Mouse (Mus musculus) adrenal gland, postnatal 14 days (tissue): ENCODE results near the gene Klhl10. TPM values are rescaled to one million over a fixed set of nuclear protein-coding genes. Genes with fewer than 3 reads are reported as not detected.
A peak's percentile ranks its signal among the peaks of the same experiment; 100 is the strongest.

Experiments used
- DNase-seq: peaks from one replicate; pipeline ENCODE4 v3.0.0; 2021; ENCODE audit warnings: mixed read lengths
- microRNA-seq, 2 experiments: library from miRNA; unstranded; fragments of <30 nt; microRNA quantifications; one replicate each; pipeline ENCODE4 v1.2.0; 2021
- total RNA-seq: library from RNA; stranded (reverse); gene quantifications from 2 replicates; pipeline ENCODE4 v1.2.3, GENCODE M21; 2021

The Klhl10 gene
- total RNA-seq, 1 experiment from 2014 or later = 1.5 TPM

DNA sequence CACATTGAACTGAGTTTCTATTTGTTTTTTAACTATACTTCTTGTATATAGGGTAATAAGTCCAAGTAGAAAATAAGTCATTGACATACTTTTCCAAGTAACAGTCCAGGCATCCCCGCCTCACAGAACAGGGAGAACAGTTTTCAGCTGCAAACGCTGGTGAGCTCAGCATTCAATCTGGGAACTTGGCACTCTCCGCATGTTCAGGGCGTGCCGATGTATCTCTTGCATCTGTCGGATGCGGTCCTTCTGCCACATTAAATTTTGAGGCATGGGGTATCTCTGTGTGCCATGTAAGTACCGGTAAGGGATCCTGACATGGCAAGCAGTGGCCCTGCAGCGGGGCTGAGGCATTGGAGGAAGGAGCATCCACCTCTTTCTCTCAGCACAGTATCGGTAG, 21.0 kb downstream of the Klhl10 start:
- no peak for DNase-seq

DNA sequence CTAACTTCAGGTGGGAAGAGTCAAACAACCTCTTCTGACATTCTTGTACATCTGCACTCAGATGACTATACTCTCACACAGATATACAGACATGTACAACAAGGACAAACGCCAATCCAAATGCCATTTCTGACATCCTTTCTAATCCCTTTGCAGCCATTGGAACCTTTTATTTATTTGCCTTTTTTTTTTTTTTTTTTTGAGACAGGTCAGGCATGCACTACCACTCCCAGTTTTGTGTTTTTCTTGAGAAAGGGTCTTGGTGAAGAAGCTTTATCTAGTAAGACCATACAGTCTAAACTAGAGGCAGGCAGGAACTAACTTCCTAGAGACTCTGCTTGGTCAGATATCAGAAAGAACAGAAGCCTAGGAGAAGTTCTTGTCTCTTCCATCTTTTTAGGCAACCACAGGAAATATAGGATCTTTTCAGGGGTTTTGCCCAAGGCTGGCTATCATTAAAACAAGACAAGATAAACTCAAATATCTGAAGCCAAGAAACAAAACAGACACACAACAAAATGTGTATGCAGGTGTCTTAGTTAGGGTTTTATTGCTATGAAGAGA, 23.6 kb downstream of the Klhl10 start:
- DNase-seq = no peak

DNA sequence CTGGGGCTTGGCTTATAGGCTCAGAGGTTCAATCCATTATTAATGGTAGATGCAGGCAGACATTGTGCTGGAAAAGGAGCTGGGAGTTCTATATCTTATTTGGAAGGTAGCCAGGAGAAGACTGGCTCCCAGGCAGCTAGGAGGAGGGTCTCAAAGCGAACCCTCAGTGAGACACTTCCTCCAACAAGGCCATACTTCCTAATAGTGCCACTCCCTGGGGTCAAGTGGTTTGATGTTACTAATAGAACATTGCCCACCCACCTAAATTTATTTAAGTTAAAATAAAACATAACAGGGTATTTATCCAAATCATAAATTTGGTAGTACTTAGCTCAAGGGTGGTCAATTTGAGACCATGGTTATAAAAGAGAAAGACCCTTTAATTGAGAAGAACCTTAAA, 24.1 kb downstream of the Klhl10 start:
- no peak for DNase-seq

DNA sequence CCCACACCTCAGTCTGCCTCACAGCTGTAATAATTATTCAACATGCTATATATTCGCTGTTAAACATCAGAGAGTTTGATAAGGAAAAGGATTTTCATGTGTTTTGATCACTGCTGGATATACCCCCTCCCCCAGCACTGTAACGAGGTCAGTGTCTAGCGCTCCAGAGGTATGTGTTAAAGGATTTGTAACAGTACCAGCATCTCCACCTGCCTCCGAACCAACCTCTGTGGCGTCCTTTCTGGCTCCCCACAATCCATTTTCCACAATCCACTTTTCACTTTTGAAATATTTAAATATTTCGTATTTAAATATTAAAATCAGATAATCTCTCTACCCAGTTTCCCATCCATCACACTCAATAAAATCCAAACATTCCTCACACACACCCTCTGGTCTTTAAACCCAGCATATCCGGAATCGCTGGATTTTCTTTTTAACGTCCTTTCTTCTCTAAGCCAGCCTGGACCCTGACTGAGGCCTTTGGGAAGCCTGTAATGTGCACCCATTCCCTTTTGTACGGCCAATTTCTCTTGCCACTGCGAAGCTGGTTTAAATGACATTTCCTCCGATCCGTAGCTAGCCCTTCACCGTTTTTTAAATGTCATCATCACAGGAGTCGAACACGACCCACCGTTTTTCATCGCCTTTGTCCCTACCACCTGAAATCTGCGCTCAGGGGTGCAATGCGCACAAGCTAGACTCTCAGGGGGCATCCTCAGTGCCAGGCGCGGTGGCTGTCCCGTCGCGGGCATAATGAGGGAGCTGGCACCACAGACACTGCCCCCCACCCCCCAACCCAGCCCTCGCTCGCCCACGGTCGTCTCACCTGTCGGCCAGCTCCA, 29.9 kb downstream of the Klhl10 start:
- DNase-seq = no peak

DNA sequence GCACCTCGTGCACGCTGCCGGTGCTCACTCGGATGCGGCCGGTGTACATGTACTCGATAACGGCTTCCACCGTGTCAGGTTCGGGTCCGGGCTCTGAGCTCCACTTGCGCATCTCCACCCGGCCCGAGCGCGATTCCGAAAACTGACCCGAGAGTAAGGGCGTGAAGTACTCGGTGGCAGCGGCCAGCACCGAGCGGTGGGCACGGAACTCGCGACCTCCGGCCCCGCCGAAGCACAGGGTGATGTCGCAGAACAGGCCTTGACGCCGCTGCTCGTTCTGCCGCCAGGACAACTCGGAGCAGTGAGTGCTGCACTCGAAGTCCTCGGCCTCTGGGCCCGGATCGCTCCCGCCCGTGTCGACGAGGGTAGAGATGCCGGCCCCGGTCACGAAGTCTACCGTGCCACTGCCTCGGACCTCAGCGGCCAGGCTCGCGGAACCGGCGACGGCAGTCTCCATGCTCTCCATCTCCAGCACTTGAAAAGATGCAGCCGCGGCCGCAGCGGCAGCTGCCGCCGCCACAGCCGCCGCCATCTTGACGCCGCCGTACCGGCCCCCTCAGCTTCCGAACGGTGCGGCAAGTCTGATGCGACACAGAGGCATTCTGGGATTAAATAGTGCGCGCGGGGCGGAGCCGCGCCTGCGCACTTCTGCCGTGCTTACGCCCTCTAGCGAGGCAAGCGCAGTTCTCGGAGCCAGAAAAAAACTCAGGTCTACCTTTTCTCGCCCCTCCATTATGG, 30.6 kb downstream of the Klhl10 start, which contains the start of gene Klhl11:
TSS of gene Klhl11 (minus strand) at position 545 of the 738 bp plus-strand sequence.
- peak; percentile 94 for DNase-seq

DNA sequence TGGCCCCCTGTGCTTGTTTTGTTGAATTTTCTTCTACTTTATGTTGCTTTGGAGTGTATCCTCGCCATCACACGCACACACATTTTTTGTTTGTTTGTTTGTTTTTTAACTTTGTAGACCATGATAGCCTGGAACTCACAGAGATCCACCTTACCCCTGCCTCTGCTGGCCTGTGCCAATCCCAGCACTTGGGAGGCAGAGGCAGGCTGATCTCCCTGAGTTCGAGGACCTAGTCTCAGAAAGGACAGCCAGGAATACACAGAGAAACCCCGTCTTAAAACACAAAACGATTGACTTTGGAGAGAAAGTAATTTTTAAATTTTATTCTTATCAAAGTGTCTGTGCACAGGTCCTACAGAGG, 31.2 kb downstream of the Klhl10 start:
- no peak for DNase-seq

DNA sequence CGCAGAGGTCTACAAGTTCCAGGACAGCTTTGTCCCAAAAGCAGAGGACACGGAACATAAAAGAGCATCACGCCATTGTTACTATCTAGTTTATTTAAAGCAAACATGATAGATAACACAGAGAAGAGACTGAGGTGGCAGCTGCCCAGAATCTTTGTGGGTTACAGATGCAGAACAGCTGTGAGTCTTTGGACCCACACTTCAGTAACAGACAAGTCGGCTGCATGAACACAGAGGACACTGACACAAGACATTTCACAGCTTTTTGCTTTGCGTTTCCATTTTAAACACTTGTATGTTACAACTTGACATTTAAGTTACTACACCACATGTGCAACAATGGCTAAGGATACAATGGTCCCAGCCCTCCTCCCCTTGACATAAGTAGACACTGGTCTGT, 34.6 kb downstream of the Klhl10 start:
- no peak for DNase-seq

DNA sequence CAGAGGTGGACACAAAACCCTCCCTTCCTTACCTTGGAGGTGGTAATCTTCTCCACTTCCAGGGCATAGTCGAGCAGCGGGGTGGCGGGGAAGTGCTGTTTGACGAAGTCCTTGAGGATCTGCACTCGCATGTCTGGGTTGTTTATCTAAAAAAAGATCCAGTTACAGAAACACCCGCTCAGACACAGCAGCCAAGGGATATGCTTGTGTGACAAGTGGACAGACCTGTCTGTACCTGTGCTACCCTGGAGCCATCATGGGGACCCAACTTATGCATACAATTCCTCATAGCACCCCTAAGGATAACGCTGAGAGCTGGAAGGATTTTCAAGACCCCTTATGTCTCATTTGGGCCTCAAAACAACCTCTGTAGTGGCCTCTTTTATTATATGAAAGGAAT, 37.4 kb downstream of the Klhl10 start:
- no peak for DNase-seq

DNA sequence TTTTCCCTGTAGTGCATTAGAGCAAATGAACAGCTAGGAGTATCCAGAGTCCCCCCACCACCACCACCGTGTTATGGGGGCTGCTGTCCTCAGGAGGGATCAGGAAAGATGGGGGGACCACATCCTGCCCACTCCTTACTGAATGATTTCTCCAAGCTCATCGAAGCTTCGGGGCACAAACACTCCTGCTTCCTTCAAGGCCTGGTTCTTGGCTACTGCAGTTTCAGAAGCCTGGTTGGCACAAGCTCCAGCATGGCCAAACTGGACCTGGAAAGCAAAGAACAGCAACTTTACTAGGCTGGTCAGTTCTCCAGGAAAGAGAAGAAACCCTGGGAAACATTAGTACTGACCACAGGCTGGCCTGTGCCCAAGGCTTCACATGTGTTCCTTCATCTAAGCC, 42.7 kb downstream of the Klhl10 start:
- DNase-seq = no peak

DNA sequence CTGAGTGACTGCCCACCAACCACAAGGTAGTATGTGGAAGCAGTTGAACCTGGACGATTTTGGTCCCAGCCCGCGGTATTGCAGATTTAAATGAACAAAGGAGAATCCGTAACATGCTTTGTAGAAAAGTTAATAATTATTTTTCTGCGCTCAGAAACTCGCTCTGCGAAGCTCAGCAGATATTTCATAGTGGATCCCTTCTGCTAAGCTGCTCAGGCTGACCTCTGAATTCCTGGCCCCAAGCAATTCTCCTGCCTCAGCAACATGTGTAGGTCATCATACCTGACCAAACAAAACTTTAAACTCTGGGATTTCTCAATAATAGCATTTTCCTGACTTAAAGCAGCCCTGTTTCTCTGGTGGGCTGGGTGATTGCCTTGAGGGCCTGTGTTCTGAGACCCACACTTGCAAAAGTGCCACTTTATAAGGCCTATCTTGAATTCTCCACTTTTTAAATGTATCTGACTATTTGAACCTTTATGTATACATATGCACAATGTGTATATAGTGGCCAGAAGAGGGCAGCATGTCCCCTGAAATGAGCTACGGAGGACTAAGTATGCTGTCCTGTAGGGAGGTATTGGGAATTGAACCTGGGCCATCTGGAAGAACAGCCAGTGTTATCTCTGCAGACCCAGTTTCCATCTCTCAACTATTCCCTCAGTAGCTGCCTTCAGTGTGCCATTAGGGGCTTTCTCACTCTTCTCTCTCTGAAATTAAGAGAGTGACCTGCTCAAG, 44.3 kb downstream of the Klhl10 start:
- peak; percentile 38 for DNase-seq

DNA sequence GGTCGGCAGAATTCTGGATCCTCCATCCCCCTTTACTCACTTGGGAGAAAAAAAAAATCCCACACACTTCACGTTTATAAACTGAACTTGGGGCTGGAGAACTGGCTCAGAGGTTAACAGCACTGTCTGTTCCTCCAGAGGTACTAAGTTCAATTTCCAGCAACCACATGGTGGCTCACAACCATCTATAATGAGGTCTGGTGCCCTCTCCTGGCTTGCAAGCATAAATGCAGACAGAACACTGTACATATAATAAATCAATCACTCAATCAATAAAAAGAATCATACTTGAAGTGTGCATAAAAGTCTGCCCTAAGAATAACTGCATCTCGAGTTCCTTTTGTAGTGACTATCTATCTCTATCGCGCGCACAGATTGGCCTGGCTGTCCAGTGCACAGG, 49.2 kb downstream of the Klhl10 start:
- DNase-seq = no peak

DNA sequence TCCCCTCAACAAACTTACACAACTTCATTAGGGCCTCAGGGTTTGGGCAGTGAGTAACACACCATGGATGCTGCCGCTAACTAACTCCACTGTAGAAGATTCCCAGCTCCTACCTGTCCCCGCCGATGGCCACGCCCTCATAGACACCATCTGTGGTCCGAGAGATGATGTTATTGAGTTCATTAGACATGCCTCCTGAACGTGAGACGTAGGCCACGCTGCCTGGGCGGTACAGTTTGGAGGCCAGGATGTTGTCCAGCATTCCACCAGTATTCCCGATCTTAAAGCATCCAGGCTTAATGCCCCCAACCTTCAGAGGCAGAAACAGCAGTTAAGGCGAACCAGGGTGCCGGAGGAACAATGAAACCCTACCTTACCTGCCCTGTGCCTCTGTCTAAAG, 52.1 kb downstream of the Klhl10 start:
- no peak for DNase-seq

DNA sequence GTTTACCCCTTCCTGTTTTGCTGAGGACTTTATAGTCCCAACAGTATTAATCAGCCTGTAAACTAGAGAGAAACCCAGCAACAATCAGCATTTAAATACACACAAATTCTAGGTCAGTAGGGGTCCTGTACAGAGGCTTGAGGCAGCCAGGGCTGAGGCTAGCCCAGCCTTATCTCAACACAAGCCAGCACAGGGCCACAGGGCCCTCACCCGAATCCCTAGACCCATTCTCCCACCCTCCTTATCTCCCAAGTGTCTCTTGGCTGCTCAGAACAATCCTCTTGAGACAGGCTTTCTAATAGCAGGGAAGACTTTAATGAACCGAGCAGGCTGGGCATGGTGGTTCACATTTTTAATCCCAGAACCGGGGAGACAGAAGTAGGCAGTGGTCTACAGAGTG, 58.5 kb downstream of the Klhl10 start:
- DNase-seq = no peak

DNA sequence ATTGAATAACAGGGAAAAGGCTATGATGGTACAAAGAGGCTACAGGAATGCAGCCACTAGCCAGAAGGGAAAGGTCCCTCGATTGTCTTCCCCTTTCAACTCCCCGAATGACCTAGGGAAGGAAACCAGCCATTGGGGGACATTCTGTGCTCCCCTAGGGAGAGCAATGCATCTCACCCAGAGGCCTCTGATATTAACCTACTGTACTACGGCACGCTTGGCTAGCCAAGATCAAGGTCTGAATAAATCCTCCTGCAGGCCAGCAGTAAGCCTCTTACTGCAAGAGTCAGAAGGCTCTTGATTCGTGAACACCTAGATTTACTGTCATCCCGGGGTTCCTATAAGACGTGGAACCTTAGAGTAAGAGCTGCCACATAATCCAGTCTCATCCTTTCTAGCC, 58.9 kb downstream of the Klhl10 start:
- DNase-seq = no peak

DNA sequence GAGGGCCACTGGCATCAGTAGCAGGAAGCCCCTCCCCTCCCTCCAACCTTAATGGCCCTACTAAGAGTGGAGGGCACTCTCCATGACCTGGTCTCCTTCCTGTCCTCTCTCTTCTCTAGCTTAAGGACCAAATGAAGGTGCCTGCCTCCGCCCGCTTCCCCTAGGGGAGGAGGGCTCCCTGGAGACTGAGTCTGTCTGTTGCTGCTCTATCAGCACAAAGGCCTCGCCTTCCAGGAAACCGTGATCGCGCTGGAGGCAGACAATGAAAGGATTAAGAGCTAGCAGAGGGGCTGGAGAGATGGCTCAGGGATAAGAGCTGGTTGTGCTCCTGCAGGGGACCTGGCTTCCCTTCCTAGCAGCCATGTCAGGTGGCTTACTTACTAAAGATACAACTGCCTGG, 59.6 kb downstream of the Klhl10 start:
- no peak for DNase-seq

DNA sequence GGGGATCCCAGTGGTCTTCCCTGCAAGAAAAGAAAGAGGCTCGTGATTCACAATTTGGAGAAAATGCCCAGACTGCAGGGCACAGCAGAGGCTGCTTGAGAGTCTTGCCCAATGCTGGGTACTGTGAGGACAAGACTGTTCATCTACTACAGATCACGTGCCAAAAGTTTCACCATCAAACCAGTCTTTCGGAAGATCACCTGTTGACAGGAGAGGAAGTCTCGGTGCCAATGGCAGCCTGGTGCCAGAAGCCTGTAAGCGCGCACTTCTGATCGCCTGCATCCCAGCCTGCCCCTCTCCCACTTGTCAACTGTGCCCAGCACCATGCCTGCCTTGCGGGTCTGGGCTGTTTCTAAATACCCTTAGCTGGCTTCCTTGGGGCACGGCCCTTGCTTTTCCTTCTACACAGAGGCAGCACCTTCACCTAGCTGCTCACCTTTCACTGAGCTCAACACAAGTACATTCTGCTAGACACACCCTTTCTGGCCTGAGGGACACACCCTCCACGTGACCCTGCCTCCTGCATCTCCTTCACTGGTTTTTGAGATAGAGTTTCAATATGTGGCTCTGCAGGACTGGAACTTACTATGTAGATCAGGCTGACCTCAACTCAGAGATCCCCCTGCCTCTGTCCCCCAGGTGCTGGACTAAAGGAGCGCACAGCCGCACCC, 63.4 kb downstream of the Klhl10 start:
- DNase-seq = peak; percentile 29

DNA sequence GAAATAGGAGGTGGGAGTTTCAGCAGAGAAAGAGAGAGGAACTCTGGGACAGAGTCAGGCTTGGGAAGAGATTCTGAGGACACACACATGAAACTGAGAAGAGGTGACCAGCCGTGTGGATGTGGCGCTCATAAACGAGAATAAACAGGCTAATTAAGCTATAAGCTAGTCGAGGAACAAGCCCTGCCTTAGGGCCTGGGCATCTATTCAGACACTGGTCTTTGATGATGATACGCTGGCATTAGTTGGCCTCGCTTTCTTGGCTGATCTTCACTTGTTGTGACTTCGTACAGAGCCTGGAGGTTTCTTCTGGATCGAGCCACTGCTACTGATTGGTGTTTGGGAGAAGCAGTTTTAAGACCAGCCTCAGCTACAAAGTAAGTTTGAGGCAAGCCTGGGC, 64.3 kb downstream of the Klhl10 start:
- no peak for DNase-seq

Small RNA genes lying within 50 kb of the gene (microRNA-seq; reads per million reads assigned to microRNA genes)
- gene Gm27374 = 0 reads per million in 2 experiments
- 1.1 to 2.1 reads per million in 2 experiments for gene Mir7116

Other genes with a start within 250 kb of the Klhl10 start
- gene Krt9, start 248.7 kb upstream of the Klhl10 start, total RNA-seq = not detected in 2 replicates
- 0.38 and 0.41 TPM in 2 replicates for gene Krt14, start 234.4 kb upstream of the Klhl10 start, total RNA-seq
- not detected in 2 replicates for gene Krt16, start 193.0 kb upstream of the Klhl10 start, total RNA-seq
- gene Krt17, start 180.9 kb upstream of the Klhl10 start, total RNA-seq = not detected in 2 replicates
- gene Krt42, start 172.0 kb upstream of the Klhl10 start, total RNA-seq = not detected in 2 replicates
- gene Eif1, start 122.0 kb upstream of the Klhl10 start, total RNA-seq = 987 and 1,021 TPM in 2 replicates
- gene Gast, start 107.5 kb upstream of the Klhl10 start, total RNA-seq = not detected in 2 replicates
- gene Hap1, start 85.8 kb upstream of the Klhl10 start, total RNA-seq = 50.1 and 54.0 TPM in 2 replicates
- gene Jup, start 44.2 kb upstream of the Klhl10 start, total RNA-seq = 101 and 102 TPM in 2 replicates
- gene P3h4, start 27.1 kb upstream of the Klhl10 start, total RNA-seq = 25.8 and 26.7 TPM in 2 replicates
- gene Fkbp10, start 26.2 kb upstream of the Klhl10 start, total RNA-seq = 33.8 and 38.9 TPM in 2 replicates
- 51.5 and 57.5 TPM in 2 replicates for gene Nt5c3b, start 109 bp upstream of the Klhl10 start, total RNA-seq
- gene Klhl11, start 30.8 kb downstream of the Klhl10 start, total RNA-seq = 42.9 and 44.2 TPM in 2 replicates
- gene Acly, start 86.1 kb downstream of the Klhl10 start, total RNA-seq = 805 and 809 TPM in 2 replicates
- 1.3 TPM in 2 replicates for gene Ttc25, start 103.7 kb downstream of the Klhl10 start, total RNA-seq
- gene Cnp, start 133.0 kb downstream of the Klhl10 start, total RNA-seq = 35.5 and 38.4 TPM in 2 replicates
- gene Nkiras2, start 177.3 kb downstream of the Klhl10 start, total RNA-seq = 41.1 and 44.4 TPM in 2 replicates
- gene Dnajc7, start 178.3 kb downstream of the Klhl10 start, total RNA-seq = 217 and 264 TPM in 2 replicates